Comparison of ENCODE assay signal across 13 mouse cellular contexts in genomic region chr7:114420918-114421317, GRCm38 (mm10).
"Had no signal": no experiment of that assay in that cellular context is flagged by ENCODE, and none has a peak within 500 bp of the region (broad histone marks: within the 10 kb centered on the region; RNA-seq: fewer than 3 reads in every experiment).

No protein-coding gene starts in this region.

- H3K36me3 ChIP-seq: limb, embryonic 12.5 days had no signal

- H3K4me3 ChIP-seq: limb, embryonic 12.5 days had no signal

- DNase-seq: kidney, postnatal 36 days; layer of hippocampus, adult 9-11 months; liver; lung, adult 2 months; lung, postnatal 36 days; right cerebral cortex, adult 18-20 months; right cerebral cortex, postnatal 25 days; thymus, postnatal 4 days had no signal

- H3K27me3 ChIP-seq: limb, embryonic 12.5 days had no signal

- H3K9me3 ChIP-seq: limb, embryonic 12.5 days had no signal

- H3K27ac ChIP-seq: kidney, postnatal 0 days; limb, embryonic 12.5 days; liver, embryonic 14.5 days had no signal

- H3K9ac ChIP-seq: limb, embryonic 12.5 days; liver, embryonic 14.5 days had no signal

- H3K4me2 ChIP-seq: limb, embryonic 12.5 days had no signal

- ATAC-seq: lung, postnatal 0 days; midbrain, embryonic 16.5 days had no signal
